Mouse (Mus musculus): Measurements from ENCODE around the gene Capn7. TPM values are rescaled to one million over a fixed set of nuclear protein-coding genes. Genes with fewer than 3 reads are reported as not detected.

The Capn7 gene
- total RNA-seq, 2 experiments from 2014 or later: 31.0 to 32.0 TPM

- intact Hi-C loops (cut with DNase I): no loop called here
- DNase-seq (ENCODE audit: low spot score): no peak
Observed at GRCm38 (mm10) chr14:31407208-31407607, 70.8 kb downstream of the Capn7 start.

GRCm38 (mm10) chr14:31407911-31408604, 71.6 kb downstream of the Capn7 start:
- intact Hi-C loops (cut with DNase I): no loop called here
- DNase-seq (ENCODE audit: low spot score): no peak

GRCm38 (mm10) chr14:31408666-31409065, 72.2 kb downstream of the Capn7 start:
- intact Hi-C loops (cut with DNase I): no loop called here
- no peak for DNase-seq (ENCODE audit: low spot score)

GRCm38 (mm10) chr14:31410123-31410724, 73.8 kb downstream of the Capn7 start:
- DNase-seq (ENCODE audit: low spot score): no peak
- intact Hi-C loops (cut with DNase I): no loop called here

GRCm38 (mm10) chr14:31410737-31411136, 74.3 kb downstream of the Capn7 start:
- intact Hi-C loops (cut with DNase I): no loop called here
- no peak for DNase-seq (ENCODE audit: low spot score)

- no peak for DNase-seq (ENCODE audit: low spot score)
- intact Hi-C loops (cut with DNase I): loop anchor here (2.0 kb wide), 1 partner anchor 16 kb away; no protein-coding TSS in a partner anchor
Observed at GRCm38 (mm10) chr14:31412651-31413056, 76.2 kb downstream of the Capn7 start.

GRCm38 (mm10) chr14:31413475-31414086, 77.1 kb downstream of the Capn7 start:
- intact Hi-C loops (cut with DNase I): loop anchor here (2.0 kb wide), 2 partner anchors 15 to 21 kb away; no protein-coding TSS in a partner anchor
- DNase-seq (ENCODE audit: low spot score): no peak

- intact Hi-C loops (cut with DNase I): loop anchor here (2.0 kb wide), 1 partner anchor 20 kb away; no protein-coding TSS in a partner anchor
- no peak for DNase-seq (ENCODE audit: low spot score)
Observed at GRCm38 (mm10) chr14:31414235-31414966, 78.0 kb downstream of the Capn7 start.

GRCm38 (mm10) chr14:31414967-31415376, 78.5 kb downstream of the Capn7 start:
- intact Hi-C loops (cut with DNase I): loop anchor here (2.0 kb wide), 1 partner anchor 20 kb away; no protein-coding TSS in a partner anchor
- DNase-seq (ENCODE audit: low spot score): no peak

GRCm38 (mm10) chr14:31416411-31416810, 80.0 kb downstream of the Capn7 start:
- intact Hi-C loops (cut with DNase I): no loop called here
- no peak for DNase-seq (ENCODE audit: low spot score)

GRCm38 (mm10) chr14:31416835-31417549, 80.6 kb downstream of the Capn7 start:
- intact Hi-C loops (cut with DNase I): no loop called here

GRCm38 (mm10) chr14:31419279-31419678, 82.8 kb downstream of the Capn7 start:
- intact Hi-C loops (cut with DNase I): no loop called here
- no peak for DNase-seq (ENCODE audit: low spot score)

More at GRCm38 (mm10) chr14:31416835-31417549, 80.6 kb downstream of the Capn7 start:
- no peak for DNase-seq (ENCODE audit: low spot score)

- intact Hi-C loops (cut with DNase I): no loop called here
- DNase-seq (ENCODE audit: low spot score): no peak
Observed at GRCm38 (mm10) chr14:31420135-31420534, 83.7 kb downstream of the Capn7 start.

- DNase-seq (ENCODE audit: low spot score): no peak
- intact Hi-C loops (cut with DNase I): no loop called here
Observed at GRCm38 (mm10) chr14:31420562-31420961, 84.1 kb downstream of the Capn7 start.

GRCm38 (mm10) chr14:31420985-31421384, 84.5 kb downstream of the Capn7 start:
- DNase-seq (ENCODE audit: low spot score): no peak
- intact Hi-C loops (cut with DNase I): no loop called here

Other genes starting within 250 kb of the Capn7 start
- gene Smim4, start 207.7 kb upstream of the Capn7 start, total RNA-seq (2021): 10 to 100 TPM; 60.2 to 61.0 TPM
- gene Nt5dc2, start 205.6 kb upstream of the Capn7 start, total RNA-seq (2021): 10 to 100 TPM; 18.2 to 22.6 TPM
- gene Stab1, start 168.0 kb upstream of the Capn7 start, total RNA-seq (2021): 10 to 100 TPM; 76.4 to 76.8 TPM
- 1,000 to 10,000 TPM; 5,169 to 5,647 TPM for gene Tnnc1, start 128.3 kb upstream of the Capn7 start, total RNA-seq (2021)
- 100 to 1,000 TPM; 145 to 148 TPM for gene Nisch, start 119.7 kb upstream of the Capn7 start, total RNA-seq (2021)
- gene Sema3g, start 118.8 kb upstream of the Capn7 start, total RNA-seq (2021): 10 to 100 TPM; 12.4 to 16.1 TPM
- 1 to 10 TPM; 3.4 to 4.1 TPM for gene Phf7, start 85.3 kb upstream of the Capn7 start, total RNA-seq (2021)
- 10 to 100 TPM; 39.5 to 45.5 TPM for gene Bap1, start 85.2 kb upstream of the Capn7 start, total RNA-seq (2021)
- under 1 TPM; 0.03 to 0.11 TPM for gene Dnah1, start 12.7 kb upstream of the Capn7 start, total RNA-seq (2021)
- gene Sh3bp5, start 99.4 kb downstream of the Capn7 start, total RNA-seq (2021): 10 to 100 TPM; 41.0 to 58.1 TPM
- 10 to 100 TPM; 10.7 to 11.4 TPM for gene Eaf1, start 157.8 kb downstream of the Capn7 start, total RNA-seq (2021)
- 10 to 100 TPM in 1 of 2 experiments, 1 to 10 TPM in 1; 8.6 to 11.7 TPM for gene Mettl6, start 158.4 kb downstream of the Capn7 start, total RNA-seq (2021)